Mouse (Mus musculus) adrenal gland, postnatal 4 days (tissue): ENCODE measurements around the gene Gm20388. TPM values are rescaled to one million over a fixed set of nuclear protein-coding genes. Genes with fewer than 3 reads are reported as not detected.
"Not testable (repeated sequence)": the region's sequence is repeated elsewhere in the genome, so short reads cannot be mapped to it uniquely, and the experiment has no call there.

Experiments used
- DNase-seq, 2 experiments: peaks; one replicate each; pipeline ENCODE4 v3.0.0; 2021 to 2022; ENCODE audit warnings: low spot score in 2 of 2, mixed read lengths in 2 of 2
- total RNA-seq, 2 experiments: library from RNA; stranded (reverse); gene quantifications; 2 replicates each; pipeline ENCODE4 v1.2.3; 2021

Gene Gm20388
- total RNA-seq, 2 experiments from 2014 or later = 8.8 TPM; not detected in 1

GRCm38 (mm10) chr8:123428343-123428893 is 3517.8 kb downstream of the Gm20388 start:
- DNase-seq = no peak

GRCm38 (mm10) chr8:123428939-123429721 is 3518.5 kb downstream of the Gm20388 start:
- DNase-seq = no peak

GRCm38 (mm10) chr8:123429722-123430013 is 3519.0 kb downstream of the Gm20388 start:
- DNase-seq = not testable (repeated sequence)

GRCm38 (mm10) chr8:123430936-123431335 is 3520.3 kb downstream of the Gm20388 start:
- DNase-seq = not testable (repeated sequence)

- DNase-seq = no peak
Observed at GRCm38 (mm10) chr8:123431616-123432365, 3521.2 kb downstream of the Gm20388 start.

GRCm38 (mm10) chr8:123432381-123432780 is 3521.7 kb downstream of the Gm20388 start:
- no peak for DNase-seq

- DNase-seq = not testable (repeated sequence)
Observed at GRCm38 (mm10) chr8:123433241-123433974, 3522.8 kb downstream of the Gm20388 start.

- DNase-seq = no peak
Observed at GRCm38 (mm10) chr8:123441788-123442187, 3531.1 kb downstream of the Gm20388 start.

GRCm38 (mm10) chr8:123442351-123442750 is 3531.7 kb downstream of the Gm20388 start:
- no peak for DNase-seq

GRCm38 (mm10) chr8:123442871-123443575 is 3532.4 kb downstream of the Gm20388 start:
- peak; percentile 82 to 89 for DNase-seq

GRCm38 (mm10) chr8:123443576-123443921 is 3532.9 kb downstream of the Gm20388 start:
- no peak for DNase-seq

- no peak for DNase-seq
Observed at GRCm38 (mm10) chr8:123444131-123444530, 3533.5 kb downstream of the Gm20388 start.

- no peak for DNase-seq
Observed at GRCm38 (mm10) chr8:123445981-123446380, 3535.3 kb downstream of the Gm20388 start.

- no peak for DNase-seq
Observed at GRCm38 (mm10) chr8:123446799-123447198, 3536.2 kb downstream of the Gm20388 start.

- DNase-seq = no peak
Observed at GRCm38 (mm10) chr8:123450783-123451182, 3540.1 kb downstream of the Gm20388 start.

GRCm38 (mm10) chr8:123451747-123452146 is 3541.1 kb downstream of the Gm20388 start:
- not testable (repeated sequence) for DNase-seq

GRCm38 (mm10) chr8:123452149-123452548 is 3541.5 kb downstream of the Gm20388 start:
- no peak for DNase-seq

GRCm38 (mm10) chr8:123453291-123453690 is 3542.7 kb downstream of the Gm20388 start:
- DNase-seq = no peak

GRCm38 (mm10) chr8:123453951-123454350 is 3543.3 kb downstream of the Gm20388 start:
- no peak for DNase-seq

GRCm38 (mm10) chr8:123454559-123454958 is 3543.9 kb downstream of the Gm20388 start:
- no peak for DNase-seq

- DNase-seq = no peak
Observed at GRCm38 (mm10) chr8:123463651-123464050, 3553.0 kb downstream of the Gm20388 start.
